Mouse (Mus musculus) embryonic facial prominence, embryonic 14.5 days (tissue): ENCODE measurements at regions not wholly inside any gene's neighbourhood (a gene's known extent, or its start where the extent isn't known, plus 50 kb on each side); places are given as distances from the start of the nearest gene placed in this dataset.
"Not testable (repeated sequence)": the region's sequence is repeated elsewhere in the genome, so short reads cannot be mapped to it uniquely, and the experiment has no call there.

Source experiments
- ATAC-seq: fragments of 200-750 bp; cut with Nextera tagmentation; 2 replicates; pipeline ENCODE4 v1.8.0; 2017; ENCODE audit warnings: low read depth, moderate number of reproducible peaks, moderate TSS enrichment
- DNase-seq: peaks from one replicate; pipeline ENCODE4 v3.0.0-alpha.2; 2015; ENCODE audit warnings: low spot score
- H3K27ac ChIP-seq: fragments of 300-500 bp; sonication (generic); replicated peaks from 2 replicates; pipeline ENCODE4 v1.5.1; 2014; ENCODE audit warnings: low read depth, mild to moderate bottlenecking, low read length, moderate library complexity
- H3K27me3 ChIP-seq: fragments of 300-500 bp; sonication (generic); replicated peaks from 2 replicates; pipeline ENCODE4 v1.6.1; 2014; ENCODE audit warnings: low read length; ENCODE audit not compliant: control insufficient read depth, insufficient read depth
- H3K36me3 ChIP-seq: fragments of 300-500 bp; sonication (generic); 2 replicates; pipeline ENCODE4 v1.6.1; 2014; ENCODE audit warnings: low read length, mixed read lengths; ENCODE audit not compliant: control insufficient read depth, insufficient read depth
- H3K4me1 ChIP-seq: fragments of 300-500 bp; sonication (generic); 2 replicates; pipeline ENCODE4 v1.6.1; 2014; ENCODE audit warnings: antibody characterized with exemption, low read length; ENCODE audit not compliant: control insufficient read depth, insufficient read depth
- H3K4me2 ChIP-seq: fragments of 300-500 bp; sonication (generic); 2 replicates; pipeline ENCODE4 v1.6.1; 2014; ENCODE audit warnings: low read depth, mild to moderate bottlenecking, low read length, moderate library complexity, mixed read lengths
- H3K4me3 ChIP-seq: fragments of 300-500 bp; sonication (generic); 2 replicates; pipeline ENCODE4 v1.5.1; 2014; ENCODE audit warnings: low read depth, mild to moderate bottlenecking, low read length
- H3K9ac ChIP-seq: fragments of 300-500 bp; sonication (generic); 2 replicates; pipeline ENCODE4 v1.6.1; 2014; ENCODE audit warnings: low read depth, mild to moderate bottlenecking, low read length, moderate library complexity, mixed read lengths
- H3K9me3 ChIP-seq: fragments of 300-500 bp; sonication (generic); 2 replicates; pipeline ENCODE4 v1.6.1; 2016; ENCODE audit warnings: low read length; ENCODE audit not compliant: control insufficient read depth
- WGBS: fragments of 180-500 bp; shearing (Covaris S2); extraction: QIAGEN DNeasy Blood & Tissue Kit; methylation state at CpG from one replicate; pipeline ENCODE4 v1.1.7; 2014; 5-methylcytosine and 5-hydroxymethylcytosine counted together

DNA sequence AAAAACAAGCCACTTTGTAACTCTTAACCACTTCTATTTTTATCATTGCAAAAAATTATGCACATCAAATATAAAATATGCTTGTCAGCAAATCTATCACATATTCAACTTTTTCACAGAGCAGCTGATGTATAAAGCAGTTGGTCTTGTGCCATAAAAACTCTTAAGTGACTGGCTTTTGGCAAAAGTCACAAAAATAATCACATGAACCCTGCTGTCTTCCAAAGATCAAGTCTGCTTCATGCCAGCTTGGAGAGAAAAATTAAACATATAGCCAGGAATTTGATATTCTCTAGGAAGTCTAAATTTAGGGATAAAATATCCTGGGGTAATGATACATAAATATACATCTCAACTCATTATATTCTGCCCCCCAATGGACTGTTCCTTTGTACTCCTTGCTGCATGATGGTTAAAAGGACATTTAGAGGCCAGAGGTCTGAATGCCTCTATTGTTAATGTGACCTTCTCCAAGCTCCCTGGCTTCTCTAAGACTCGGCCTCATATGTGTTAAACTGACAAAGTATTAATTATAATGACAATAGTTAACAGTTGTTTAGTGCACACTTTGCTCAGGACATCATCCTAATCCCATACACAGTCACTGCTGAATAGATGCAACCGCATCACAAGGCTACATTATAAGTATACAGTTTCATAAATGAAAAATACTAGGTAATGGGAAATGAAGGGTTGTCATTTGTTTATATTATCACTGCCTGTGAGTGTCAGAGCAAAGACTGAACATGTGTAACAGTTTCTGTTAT, 422.9 kb upstream of the Hs3st1 start:
- H3K4me3 ChIP-seq = no peak overlapping the region
- H3K4me2 ChIP-seq = no peak overlapping the region
- no peaks in the 10 kb centered on the region for H3K36me3 ChIP-seq
- no peaks in the 10 kb centered on the region for H3K4me1 ChIP-seq
- peak; percentile 22 for DNase-seq
- no peak overlapping the region for H3K9ac ChIP-seq
- 56% methylated on average over 2 of the region's 2 CpGs for WGBS
- H3K9me3 ChIP-seq = no peaks in the 10 kb centered on the region
- ATAC-seq = no peak
- H3K27me3 ChIP-seq = no peaks in the 10 kb centered on the region
- no peak overlapping the region for H3K27ac ChIP-seq

DNA sequence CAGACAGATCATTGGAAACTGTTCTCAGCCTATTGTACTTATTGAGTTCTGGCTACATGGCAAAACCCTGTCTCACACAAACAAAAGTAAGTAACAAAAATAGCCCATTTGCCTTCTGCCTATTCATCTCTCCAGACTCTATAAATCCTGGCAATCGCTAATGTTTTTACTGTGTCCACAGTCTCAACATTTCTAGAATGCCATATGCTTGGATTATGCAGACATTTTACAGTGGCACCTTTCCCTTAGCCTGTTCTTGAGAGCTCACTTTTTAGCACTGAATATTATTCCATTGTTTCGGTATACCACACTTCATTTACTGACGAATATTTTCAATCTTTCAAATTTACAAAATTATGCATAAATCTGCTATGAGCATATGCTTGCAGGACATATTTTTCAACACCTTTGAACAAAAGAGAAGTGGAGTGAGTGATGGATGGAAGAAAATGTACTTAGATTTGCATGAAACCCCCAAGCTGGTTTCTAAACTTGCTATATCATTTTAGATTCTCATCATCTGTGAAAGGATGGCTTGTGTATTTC, 381.5 kb upstream of the Hs3st1 start:
- H3K4me2 ChIP-seq = no peak overlapping the region
- WGBS = 90% methylated on average over 3 of the region's 3 CpGs
- H3K9me3 ChIP-seq = no peaks in the 10 kb centered on the region
- H3K4me1 ChIP-seq = no peaks in the 10 kb centered on the region
- H3K4me3 ChIP-seq = no peak overlapping the region
- no peak overlapping the region for H3K9ac ChIP-seq
- no peaks in the 10 kb centered on the region for H3K36me3 ChIP-seq
- H3K27me3 ChIP-seq = no peaks in the 10 kb centered on the region
- H3K27ac ChIP-seq = no peak overlapping the region
- no peak for DNase-seq
- no peak for ATAC-seq

DNA sequence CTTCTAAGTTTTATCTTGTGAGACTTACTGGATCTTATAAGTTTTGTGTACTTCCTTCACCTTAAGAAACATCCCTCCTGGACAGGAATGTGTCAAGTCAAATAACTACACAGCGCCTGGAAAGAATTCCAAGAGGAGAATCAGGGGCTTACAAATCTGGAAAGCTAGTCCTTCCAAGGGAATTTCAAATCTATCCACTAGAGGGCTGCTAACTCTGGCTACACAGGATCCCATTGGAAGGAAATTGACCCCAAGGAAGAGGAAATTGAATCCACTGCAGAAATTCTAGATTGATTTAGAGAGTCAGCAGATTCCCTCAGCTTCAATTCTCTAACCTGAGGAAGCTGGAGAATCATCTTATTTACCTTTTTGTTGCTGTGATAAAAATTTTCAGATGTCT, 369.1 kb upstream of the Hs3st1 start:
- DNase-seq (peak; percentile 5), ATAC-seq (no peak)
- no peak overlapping the region for H3K4me3 ChIP-seq
- H3K27me3 ChIP-seq = no peaks in the 10 kb centered on the region
- no peak overlapping the region for H3K27ac ChIP-seq
- no peaks in the 10 kb centered on the region for H3K4me1 ChIP-seq
- no peaks in the 10 kb centered on the region for H3K36me3 ChIP-seq
- H3K9ac ChIP-seq = no peak overlapping the region
- no peaks in the 10 kb centered on the region for H3K9me3 ChIP-seq
- H3K4me2 ChIP-seq = no peak overlapping the region
- WGBS = 53% methylated on average over 1 of the region's 1 CpGs

DNA sequence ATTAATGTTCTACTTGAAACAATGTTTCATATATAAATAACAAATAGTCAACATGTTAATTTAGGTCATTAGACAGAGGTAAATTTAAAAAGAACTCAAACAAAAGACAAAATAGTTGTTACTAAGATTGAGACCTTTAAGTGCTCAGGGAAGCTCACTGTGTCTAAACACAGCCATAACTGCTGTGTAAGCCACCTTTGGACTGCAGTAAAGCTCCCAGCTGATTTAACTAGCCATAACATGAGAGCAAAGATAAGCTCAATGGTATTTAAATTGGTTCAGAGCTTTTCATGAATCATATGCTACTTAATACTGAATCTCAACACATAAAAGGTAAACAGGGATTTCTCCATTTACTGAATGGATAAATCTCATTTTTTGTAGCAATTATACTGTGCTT, 361.6 kb upstream of the Hs3st1 start:
- Histone ChIP-seq H3K4me1 (no peaks in the 10 kb centered on the region), H3K36me3 (no peaks in the 10 kb centered on the region), H3K4me3 (no peak overlapping the region), H3K27ac (no peak overlapping the region), H3K27me3 (no peaks in the 10 kb centered on the region), H3K4me2 (no peak overlapping the region), H3K9me3 (no peaks in the 10 kb centered on the region), H3K9ac (no peak overlapping the region)
- DNase-seq (no peak), ATAC-seq (no peak)

DNA sequence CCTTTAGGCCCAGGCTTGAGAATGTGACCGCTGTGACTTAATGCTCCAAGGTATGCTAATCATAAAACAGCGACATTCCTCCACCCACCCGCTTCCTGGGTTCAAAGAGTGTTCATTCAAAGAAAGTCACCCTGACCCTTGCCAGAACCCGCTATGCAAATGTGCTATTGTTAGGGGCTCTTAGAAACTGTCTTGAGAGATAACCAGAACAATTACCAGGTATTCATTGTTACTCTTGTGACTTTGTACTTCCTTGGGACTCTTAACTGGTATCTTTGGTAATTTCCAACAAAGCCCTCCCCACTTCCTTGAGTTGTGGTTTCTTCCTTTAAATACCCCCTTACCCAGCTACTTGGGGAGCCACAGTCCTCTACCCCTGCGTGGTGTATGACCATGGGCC, 334.3 kb upstream of the Hs3st1 start:
- 82% methylated on average over 5 of the region's 5 CpGs for WGBS
- not testable (repeated sequence) for H3K4me3 ChIP-seq, DNase-seq, ATAC-seq, H3K36me3 ChIP-seq, H3K27me3 ChIP-seq, H3K27ac ChIP-seq, H3K4me2 ChIP-seq, H3K4me1 ChIP-seq, H3K9me3 ChIP-seq, H3K9ac ChIP-seq

DNA sequence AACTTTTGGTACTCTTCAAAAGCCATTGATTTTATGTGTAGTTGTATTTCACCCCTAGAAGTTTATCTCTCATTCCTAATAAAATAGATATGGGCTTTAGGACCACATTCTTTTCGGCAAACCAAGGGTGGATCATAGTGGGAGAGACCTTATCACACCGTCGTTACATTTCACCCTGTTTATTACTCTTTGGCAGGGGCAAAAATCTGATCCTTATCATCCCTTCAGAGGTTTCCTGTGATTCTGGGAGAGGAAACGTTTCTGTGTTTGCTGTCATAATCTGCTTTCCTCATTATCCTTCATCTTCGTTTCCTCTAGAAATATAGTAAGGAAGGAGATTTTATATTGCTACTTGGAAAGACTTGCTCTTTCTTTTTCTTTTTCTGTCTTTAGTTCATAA, 290.0 kb upstream of the Hs3st1 start:
- Histone ChIP-seq H3K9me3 (no peaks in the 10 kb centered on the region), H3K27me3 (no peaks in the 10 kb centered on the region), H3K4me1 (no peaks in the 10 kb centered on the region), H3K27ac (no peak overlapping the region), H3K4me3 (no peak overlapping the region), H3K9ac (no peak overlapping the region), H3K4me2 (no peak overlapping the region), H3K36me3 (no peaks in the 10 kb centered on the region)
- no peak for ATAC-seq
- DNase-seq = no peak
- WGBS = 58% methylated on average over 5 of the region's 5 CpGs

DNA sequence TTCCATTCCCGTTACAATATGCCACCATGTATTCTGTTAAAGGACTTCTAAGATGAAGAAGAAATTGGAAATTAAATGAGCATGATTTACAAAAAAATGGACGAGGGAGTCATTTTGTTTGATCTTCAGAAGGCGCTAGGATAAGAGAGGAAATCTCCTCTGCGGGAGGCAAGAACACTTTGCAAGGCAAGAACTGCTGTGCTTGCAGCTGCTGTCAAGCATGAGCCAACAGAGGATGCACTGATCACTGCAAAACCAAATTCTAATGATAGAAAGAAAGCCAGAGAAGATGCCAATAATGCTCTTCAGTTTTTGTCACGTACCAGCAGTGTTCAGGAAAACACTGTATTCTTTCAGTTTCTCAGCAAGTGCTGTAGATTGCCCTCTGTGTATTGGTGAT, 279.2 kb upstream of the Hs3st1 start:
- H3K4me2 ChIP-seq = no peak overlapping the region
- no peaks in the 10 kb centered on the region for H3K36me3 ChIP-seq
- H3K27me3 ChIP-seq = no peaks in the 10 kb centered on the region
- H3K4me1 ChIP-seq = no peaks in the 10 kb centered on the region
- no peak overlapping the region for H3K27ac ChIP-seq
- ATAC-seq (no peak), DNase-seq (no peak)
- 77% methylated on average over 5 of the region's 5 CpGs for WGBS
- no peaks in the 10 kb centered on the region for H3K9me3 ChIP-seq
- H3K4me3 ChIP-seq = no peak overlapping the region
- H3K9ac ChIP-seq = no peak overlapping the region

DNA sequence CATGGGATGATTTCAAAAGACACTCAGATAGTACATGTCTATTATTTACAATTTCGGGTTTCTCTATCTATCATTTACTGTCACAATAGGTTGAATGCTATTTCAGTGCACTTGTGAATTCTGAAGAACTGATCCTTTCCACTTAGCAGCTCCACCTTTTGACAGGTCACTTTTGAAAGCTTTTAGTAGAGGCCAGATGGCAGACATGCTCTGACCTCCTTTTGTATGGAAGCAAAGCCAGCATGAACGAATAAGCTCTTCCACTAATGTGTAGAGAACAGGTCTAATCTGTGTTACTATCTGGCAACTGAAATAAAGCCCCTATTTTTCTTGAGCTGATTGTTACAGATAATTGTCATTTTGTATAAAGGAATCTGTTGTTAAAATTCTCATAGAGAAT, 278.4 kb upstream of the Hs3st1 start:
- Histone ChIP-seq H3K4me1 (no peaks in the 10 kb centered on the region), H3K9ac (no peak overlapping the region), H3K36me3 (no peaks in the 10 kb centered on the region), H3K4me2 (no peak overlapping the region), H3K27me3 (no peaks in the 10 kb centered on the region), H3K9me3 (no peaks in the 10 kb centered on the region), H3K27ac (no peak overlapping the region), H3K4me3 (no peak overlapping the region)
- DNase-seq (no peak), ATAC-seq (no peak)
- 81% methylated on average over 2 of the region's 2 CpGs for WGBS

DNA sequence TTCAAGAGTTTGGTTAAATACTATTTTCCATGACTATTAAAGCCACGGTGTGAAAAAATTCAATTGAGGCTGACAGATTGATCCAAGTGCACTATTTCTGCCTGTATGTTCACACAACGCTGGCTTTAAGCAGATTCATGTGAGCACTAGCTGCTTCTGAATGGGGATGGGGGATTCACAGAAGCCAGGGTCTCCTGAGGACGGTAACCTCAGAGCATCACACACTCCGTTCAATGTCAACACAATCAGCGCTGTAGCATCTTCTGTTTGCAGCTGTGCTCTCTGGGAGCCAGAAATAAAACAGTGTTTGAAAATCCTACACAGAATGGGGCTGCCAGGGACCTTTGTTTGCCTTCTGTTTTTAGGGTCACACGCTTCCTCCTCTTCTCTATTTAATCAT, 275.0 kb upstream of the Hs3st1 start:
- DNase-seq = no peak
- WGBS = 78% methylated on average over 6 of the region's 6 CpGs
- Histone ChIP-seq H3K9ac (no peak overlapping the region), H3K4me2 (no peak overlapping the region), H3K4me3 (no peak overlapping the region), H3K36me3 (no peaks in the 10 kb centered on the region), H3K9me3 (no peaks in the 10 kb centered on the region), H3K27ac (no peak overlapping the region), H3K4me1 (no peaks in the 10 kb centered on the region), H3K27me3 (no peaks in the 10 kb centered on the region)
- no peak for ATAC-seq
